Mouse (Mus musculus) left cerebral cortex, adult 9 months (tissue): ENCODE data around the gene Pdgfra.

Experiments used
- DNase-seq, 2 experiments: peaks; one replicate each; pipeline ENCODE4 v3.0.0; 2022; ENCODE audit warnings: low spot score in 2 of 2

Pdgfra gene

GRCm38 (mm10) chr5:75209966-75210365, 57.9 kb downstream of the Pdgfra start:
- peak in 1 of 2 experiments; percentile 11 for DNase-seq

GRCm38 (mm10) chr5:75214520-75214919, 62.4 kb downstream of the Pdgfra start:
- peak in 1 of 2 experiments; percentile 31 for DNase-seq

GRCm38 (mm10) chr5:75214929-75215328, 62.8 kb downstream of the Pdgfra start:
- DNase-seq, result no peak

- DNase-seq, result no peak
These were observed 63.7 kb downstream of the Pdgfra start for GRCm38 (mm10) chr5:75215678-75216256.

- no peak for DNase-seq
These were observed 69.5 kb downstream of the Pdgfra start for GRCm38 (mm10) chr5:75221610-75222009.

GRCm38 (mm10) chr5:75222491-75223265, 70.6 kb downstream of the Pdgfra start:
- DNase-seq, result no peak

GRCm38 (mm10) chr5:75238363-75238762, 86.3 kb downstream of the Pdgfra start:
- DNase-seq, result no peak

- DNase-seq, result no peak
These were observed 87.1 kb downstream of the Pdgfra start for GRCm38 (mm10) chr5:75238928-75239777.

- DNase-seq, result peak in 1 of 2 experiments; percentile 47
These were observed 95.1 kb downstream of the Pdgfra start for GRCm38 (mm10) chr5:75247070-75247740.
